Mouse (Mus musculus) megakaryocyte, embryonic 14.5 days (primary cell): ENCODE data around the gene Iyd.

ENCODE experiments used
- FLI1 ChIP-seq: IDR thresholded peaks from 2 replicates; pipeline ENCODE4 v1.6.1; 2012; ENCODE audit warnings: low read length, inconsistent platforms, mixed read lengths
- GATA1 ChIP-seq: IDR thresholded peaks from 3 replicates; pipeline ENCODE4 v1.6.1; 2012; ENCODE audit warnings: mixed read lengths, low read length, inconsistent platforms, borderline replicate concordance

DNA sequence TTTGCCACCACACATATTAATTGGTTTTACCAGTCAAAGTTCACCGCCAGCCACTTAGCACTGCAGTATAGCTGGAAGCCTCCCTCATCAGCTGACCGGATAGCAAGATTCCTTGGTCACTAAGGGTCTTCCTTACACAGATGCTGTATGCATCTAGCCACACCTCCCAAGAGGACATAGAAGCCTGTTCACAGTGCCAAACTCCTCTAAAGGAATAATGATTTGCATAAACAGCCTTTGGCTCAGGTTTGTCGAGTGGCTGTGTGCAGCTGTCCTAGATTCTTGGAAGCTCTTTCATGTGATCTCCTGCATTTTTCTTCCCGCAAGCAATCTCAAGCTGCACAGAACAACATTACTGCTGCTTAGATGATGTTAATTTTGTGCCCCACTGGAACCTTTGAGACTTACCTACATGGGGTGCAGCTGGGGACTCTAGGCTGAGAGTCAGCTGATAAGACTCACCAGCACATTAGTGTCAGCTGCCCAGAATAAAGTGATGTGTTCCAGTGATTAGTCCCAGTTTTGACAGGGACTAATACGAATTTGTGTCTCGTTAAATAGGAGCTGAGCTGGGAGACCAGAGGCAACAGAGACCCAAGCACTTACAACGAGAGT is 30.3 kb upstream of the Iyd start:
- no peak for TF ChIP-seq GATA1
- no peak for TF ChIP-seq FLI1
